Mouse (Mus musculus) cortical plate, adult 2 months (tissue): ENCODE results near the gene Dohh.

ENCODE experiments used
- CTCF ChIP-seq: fragments of 200-500 bp; IDR thresholded peaks from 2 replicates; pipeline ENCODE4 v1.5.1; 2011; ENCODE audit warnings: mild to moderate bottlenecking, control low read depth, low read length; ENCODE audit not compliant: insufficient read depth; ENCODE audit errors: extremely low read depth
- POLR2A ChIP-seq: fragments of 200-500 bp; IDR thresholded peaks from 2 replicates; pipeline ENCODE4 v1.6.1; 2011; ENCODE audit warnings: mild to moderate bottlenecking, low read length, control low read depth; ENCODE audit not compliant: insufficient read depth; ENCODE audit errors: extremely low read depth

- TF ChIP-seq POLR2A (no peak), CTCF (no peak)
Observed at GRCm38 (mm10) chr10:81392270-81392669, 8.0 kb downstream of the Dohh start.
